ENCODE assay signal across 8 mouse cellular contexts in the genomic region with DNA sequence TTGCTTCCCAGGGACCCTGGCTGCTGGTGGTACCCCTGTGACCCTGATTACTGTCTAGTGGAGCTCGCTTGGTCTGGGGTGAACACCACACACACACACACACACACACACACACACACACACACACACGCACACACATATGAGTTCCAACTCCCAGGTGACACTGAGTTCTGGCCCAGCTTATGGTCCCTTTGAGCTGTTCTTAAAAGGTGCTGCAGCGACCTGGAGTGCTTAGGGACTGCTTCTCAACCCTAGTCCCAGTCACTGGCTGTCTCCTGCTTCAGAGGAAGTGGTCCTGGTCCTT. TPM values are rescaled to one million over a fixed set of nuclear protein-coding genes. Genes with fewer than 3 reads are reported as not detected.
DNase-seq lines count a peak whose midpoint lies in the region; ATAC-seq and TF ChIP-seq lines count a peak whose summit lies in the region.

No protein-coding gene starts in this region.

- H3K4me3 ChIP-seq in heart, embryonic 12.5 days, result peak overlapping the region; percentile 78
- H3K4me3 ChIP-seq in E14TG2a.4 (replicated peaks; ENCODE audit: low read length), result peak overlapping the region; percentile 80
- peak overlapping the region; percentile 71 for H3K4me3 ChIP-seq in hindbrain, embryonic 10.5 days

- H3K9ac ChIP-seq in heart, embryonic 12.5 days, result peak overlapping the region; percentile 74

- peak overlapping the region; percentile 98 for H3K4me2 ChIP-seq in heart, embryonic 12.5 days

- 11% methylated on average over 3 of the region's 3 CpGs for WGBS in heart, embryonic 12.5 days
- WGBS in hindbrain, embryonic 10.5 days, result 18% methylated on average over 3 of the region's 3 CpGs

- H3K27ac ChIP-seq in heart, embryonic 12.5 days (ENCODE audit: poor library complexity, severe bottlenecking), result no peak overlapping the region
- H3K27ac ChIP-seq in hindbrain, embryonic 10.5 days, result no peak overlapping the region

- ATAC-seq in heart, embryonic 12.5 days (ENCODE audit: insufficient number of reproducible peaks, low FRiP score), result peak; percentile 26; the same call in 1 of the 2 replicates
- peak; percentile 10; the same call in 1 of the 2 replicates for ATAC-seq in megakaryocyte, adult 5-6 weeks (ENCODE audit: poor library complexity, severe bottlenecking)
- ATAC-seq in activated CD4-positive, CD25-positive, alpha-beta regulatory T cell, adult 4 months, result no peak

- H3K36me3 ChIP-seq in heart, embryonic 12.5 days, result no peaks in the 10 kb centered on the region
- no peaks in the 10 kb centered on the region for H3K36me3 ChIP-seq in E14TG2a.4 (ENCODE audit: insufficient read depth, low read length)
- H3K36me3 ChIP-seq in hindbrain, embryonic 10.5 days, result no peaks in the 10 kb centered on the region

- TF ChIP-seq CTCF in E14TG2a.4 (conservative IDR thresholded peaks at IDR 0.05; ENCODE audit: low read length), result no peak

- peaks cover 3% of the 10 kb centered on the region; the same call in 1 of the 2 replicates for H3K9me3 ChIP-seq in heart, embryonic 12.5 days (replicated peaks)
- H3K9me3 ChIP-seq in E14TG2a.4 (ENCODE audit: low read length), result peaks cover 38% of the 10 kb centered on the region
- peaks cover 2% of the 10 kb centered on the region; the same call in 1 of the 2 replicates for H3K9me3 ChIP-seq in hindbrain, embryonic 10.5 days

- H3K27me3 ChIP-seq in heart, embryonic 12.5 days (replicated peaks), result peaks cover 33% of the 10 kb centered on the region
- peaks cover 33% of the 10 kb centered on the region for H3K27me3 ChIP-seq in E14TG2a.4 (ENCODE audit: insufficient read depth, low read length)
- H3K27me3 ChIP-seq in hindbrain, embryonic 10.5 days (ENCODE audit: insufficient read depth, poor library complexity, severe bottlenecking), result peaks cover 19% of the 10 kb centered on the region

- DNase-seq in heart, adult 8-10 months (ENCODE audit: low spot score), result no peak
- no peak for DNase-seq in hindbrain, embryonic 10.5 days (ENCODE audit: low spot score)
- DNase-seq in testis, postnatal 14 days (ENCODE audit: low spot score), result no peak
- DNase-seq in thymus, postnatal 36 days, result no peak

- peaks cover 11% of the 10 kb centered on the region for H3K4me1 ChIP-seq in heart, embryonic 12.5 days (replicated peaks)
- H3K4me1 ChIP-seq in E14TG2a.4 (replicated peaks; ENCODE audit: low read depth, low read length), result peaks cover 4% of the 10 kb centered on the region
- peaks cover 17% of the 10 kb centered on the region for H3K4me1 ChIP-seq in hindbrain, embryonic 10.5 days (replicated peaks)

RNA-seq across cellular contexts. Expression of a gene that starts 0.6 kb away (rescaled TPM):
- 10.2 and 12.8 TPM in 2 replicates for polyA plus RNA-seq in heart, embryonic 12.5 days (2016; fragmentation: Nextera tagmentation; extraction: Ambion mirVana)
- 10 to 100 TPM; 50.3 to 81.7 (median 64.1) TPM for total RNA-seq in heart, adult 8-10 months (2022)
- 3.0 and 3.9 TPM in 2 replicates for polyA plus RNA-seq in hindbrain, embryonic 10.5 days (2016; fragmentation: Nextera tagmentation; extraction: Ambion mirVana)
- total RNA-seq in megakaryocyte, adult 5-6 weeks (2015), result 4.1 and 6.3 TPM in 2 replicates
- total RNA-seq in megakaryocyte, adult 5-6 weeks (2017), result 4.6 and 8.0 TPM in 2 replicates
- polyA plus RNA-seq in activated CD4-positive, CD25-positive, alpha-beta regulatory T cell, adult 4 months (2017; shearing (Covaris generic)), result 100 to 1,000 TPM; 446 to 456 TPM

Comparison
In these comparisons a context has a peak if more than half of its experiments do, and no peak if none do; other contexts are left out.
1. RNA of a gene that starts 0.6 kb away (polyA plus RNA-seq): 446 to 456 TPM in activated CD4-positive, CD25-positive, alpha-beta regulatory T cell, adult 4 months; 10.2 to 12.8 TPM in heart, embryonic 12.5 days and 3.0 to 3.9 TPM in hindbrain, embryonic 10.5 days; every median in the first group is over 10 times any median in the second.
2. Peak in every context shown above with its lines, with median percentiles within 50 percentile points of each other: H3K4me3 ChIP-seq.